Mouse (Mus musculus): ENCODE measurements at regions not wholly inside any gene's neighbourhood (a gene's known extent, or its start where the extent isn't known, plus 50 kb on each side); places are given as distances from the start of the nearest gene placed in this dataset.
A peak's percentile ranks its signal among the peaks of the same experiment; 100 is the strongest.

GRCm38 (mm10) chr13:28717404-28717803 lies 236.1 kb downstream of the Sox4 start:
- ATAC-seq: no peak
- Histone ChIP-seq H3K4me1 (ENCODE audit: control insufficient read depth, insufficient read depth, low read depth, low read length) (peaks cover 21% of the 10 kb centered on the region), H3K9me3 (ENCODE audit: control insufficient read depth, low read length) (no peaks in the 10 kb centered on the region), H3K27ac (ENCODE audit: low read depth, low read length) (no peak overlapping the region), H3K9ac (ENCODE audit: low read depth, low read length) (no peak overlapping the region), H3K4me3 (ENCODE audit: low read length) (no peak overlapping the region), H3K4me2 (ENCODE audit: low read length) (no peak overlapping the region), H3K36me3 (ENCODE audit: control insufficient read depth, insufficient read depth, low read length) (no peaks in the 10 kb centered on the region), H3K27me3 (replicated peaks; ENCODE audit: control insufficient read depth, insufficient read depth, low read length) (no peaks in the 10 kb centered on the region)
- WGBS: 87% methylated on average over 4 of the region's 4 CpGs

GRCm38 (mm10) chr13:28709966-28710365 lies 243.5 kb downstream of the Sox4 start:
- H3K27me3 ChIP-seq (replicated peaks; ENCODE audit: control insufficient read depth, insufficient read depth, low read length): no peaks in the 10 kb centered on the region
- H3K36me3 ChIP-seq (ENCODE audit: control insufficient read depth, insufficient read depth, low read length): no peaks in the 10 kb centered on the region
- no peaks in the 10 kb centered on the region for H3K9me3 ChIP-seq (ENCODE audit: control insufficient read depth, low read length)
- no peaks in the 10 kb centered on the region for H3K4me1 ChIP-seq (ENCODE audit: control insufficient read depth, insufficient read depth, low read depth, low read length)
- WGBS: 52% methylated on average over 7 of the region's 7 CpGs
- no peak overlapping the region for H3K4me2 ChIP-seq (ENCODE audit: low read length)
- H3K4me3 ChIP-seq (ENCODE audit: low read length): no peak overlapping the region
- ATAC-seq: no peak
- no peak overlapping the region for H3K9ac ChIP-seq (ENCODE audit: low read depth, low read length)
- H3K27ac ChIP-seq (ENCODE audit: low read depth, low read length): no peak overlapping the region

- H3K9me3 ChIP-seq (ENCODE audit: control insufficient read depth, low read length): no peaks in the 10 kb centered on the region
- no peak overlapping the region for H3K27ac ChIP-seq (ENCODE audit: low read depth, low read length)
- no peak overlapping the region for H3K9ac ChIP-seq (ENCODE audit: low read depth, low read length)
- no peak overlapping the region for H3K4me2 ChIP-seq (ENCODE audit: low read length)
- H3K36me3 ChIP-seq (ENCODE audit: control insufficient read depth, insufficient read depth, low read length): no peaks in the 10 kb centered on the region
- peaks cover 8% of the 10 kb centered on the region for H3K4me1 ChIP-seq (ENCODE audit: control insufficient read depth, insufficient read depth, low read depth, low read length)
- ATAC-seq: no peak
- no peaks in the 10 kb centered on the region for H3K27me3 ChIP-seq (replicated peaks; ENCODE audit: control insufficient read depth, insufficient read depth, low read length)
- WGBS: 58% methylated on average over 1 of the region's 1 CpGs
- no peak overlapping the region for H3K4me3 ChIP-seq (ENCODE audit: low read length)
Measured at GRCm38 (mm10) chr13:28701309-28701708, 252.2 kb downstream of the Sox4 start.

GRCm38 (mm10) chr13:28700081-28700480 lies 253.4 kb downstream of the Sox4 start:
- H3K9ac ChIP-seq (ENCODE audit: low read depth, low read length): no peak overlapping the region
- no peak for ATAC-seq
- no peaks in the 10 kb centered on the region for H3K36me3 ChIP-seq (ENCODE audit: control insufficient read depth, insufficient read depth, low read length)
- no peak overlapping the region for H3K27ac ChIP-seq (ENCODE audit: low read depth, low read length)
- H3K4me2 ChIP-seq (ENCODE audit: low read length): no peak overlapping the region
- WGBS: 79% methylated on average over 3 of the region's 3 CpGs
- H3K4me1 ChIP-seq (ENCODE audit: control insufficient read depth, insufficient read depth, low read depth, low read length): peaks cover 8% of the 10 kb centered on the region
- H3K27me3 ChIP-seq (replicated peaks; ENCODE audit: control insufficient read depth, insufficient read depth, low read length): no peaks in the 10 kb centered on the region
- H3K9me3 ChIP-seq (ENCODE audit: control insufficient read depth, low read length): no peaks in the 10 kb centered on the region
- H3K4me3 ChIP-seq (ENCODE audit: low read length): no peak overlapping the region

- no peak overlapping the region for H3K4me2 ChIP-seq (ENCODE audit: low read length)
- no peak overlapping the region for H3K4me3 ChIP-seq (ENCODE audit: low read length)
- WGBS: 93% methylated on average over 4 of the region's 4 CpGs
- no peaks in the 10 kb centered on the region for H3K27me3 ChIP-seq (replicated peaks; ENCODE audit: control insufficient read depth, insufficient read depth, low read length)
- H3K36me3 ChIP-seq (ENCODE audit: control insufficient read depth, insufficient read depth, low read length): no peaks in the 10 kb centered on the region
- no peak overlapping the region for H3K9ac ChIP-seq (ENCODE audit: low read depth, low read length)
- peaks cover 8% of the 10 kb centered on the region for H3K4me1 ChIP-seq (ENCODE audit: control insufficient read depth, insufficient read depth, low read depth, low read length)
- no peak overlapping the region for H3K27ac ChIP-seq (ENCODE audit: low read depth, low read length)
- no peaks in the 10 kb centered on the region for H3K9me3 ChIP-seq (ENCODE audit: control insufficient read depth, low read length)
- ATAC-seq: no peak
Measured at GRCm38 (mm10) chr13:28699490-28700032, 254.0 kb downstream of the Sox4 start.

- whole genome bisulfite sequencing: 27% methylated on average over 12 of the region's 12 CpGs
- no peaks in the 10 kb centered on the region for H3K36me3 ChIP-seq (ENCODE audit: control insufficient read depth, insufficient read depth, low read length)
- 0 out of 2 replicates have a peak overlapping the region, but pooled peaks have one; percentile 4 for H3K4me2 ChIP-seq (ENCODE audit: low read length)
- no peak overlapping the region for H3K4me3 ChIP-seq (ENCODE audit: low read length)
- ATAC-seq: peak; percentile 46; the same call in 1 of the 2 replicates
- H3K4me1 ChIP-seq (ENCODE audit: control insufficient read depth, insufficient read depth, low read depth, low read length): peaks cover 8% of the 10 kb centered on the region
- no peaks in the 10 kb centered on the region for H3K9me3 ChIP-seq (ENCODE audit: control insufficient read depth, low read length)
- H3K9ac ChIP-seq (ENCODE audit: low read depth, low read length): 0 out of 2 replicates have a peak overlapping the region, but pooled peaks have one; percentile 26
- H3K27me3 ChIP-seq (replicated peaks; ENCODE audit: control insufficient read depth, insufficient read depth, low read length): no peaks in the 10 kb centered on the region
- H3K27ac ChIP-seq (ENCODE audit: low read depth, low read length): no peak overlapping the region; the same call in 1 of the 2 replicates
Measured at GRCm38 (mm10) chr13:28697796-28698678, 255.5 kb downstream of the Sox4 start.

- Histone ChIP-seq H3K4me3 (ENCODE audit: low read length) (no peak overlapping the region), H3K36me3 (ENCODE audit: control insufficient read depth, insufficient read depth, low read length) (no peaks in the 10 kb centered on the region), H3K9ac (ENCODE audit: low read depth, low read length) (no peak overlapping the region), H3K27ac (ENCODE audit: low read depth, low read length) (no peak overlapping the region), H3K4me1 (ENCODE audit: control insufficient read depth, insufficient read depth, low read depth, low read length) (peaks cover 8% of the 10 kb centered on the region), H3K27me3 (replicated peaks; ENCODE audit: control insufficient read depth, insufficient read depth, low read length) (no peaks in the 10 kb centered on the region), H3K9me3 (ENCODE audit: control insufficient read depth, low read length) (no peaks in the 10 kb centered on the region), H3K4me2 (ENCODE audit: low read length) (no peak overlapping the region)
- WGBS: 49% methylated on average over 4 of the region's 4 CpGs
- ATAC-seq: no peak
Measured at GRCm38 (mm10) chr13:28693078-28693477, 260.4 kb downstream of the Sox4 start.

GRCm38 (mm10) chr13:28692587-28692986 lies 260.9 kb downstream of the Sox4 start:
- Histone ChIP-seq H3K4me1 (ENCODE audit: control insufficient read depth, insufficient read depth, low read depth, low read length) (peaks cover 3% of the 10 kb centered on the region; the same call in 1 of the 2 replicates), H3K9ac (ENCODE audit: low read depth, low read length) (no peak overlapping the region), H3K27me3 (replicated peaks; ENCODE audit: control insufficient read depth, insufficient read depth, low read length) (no peaks in the 10 kb centered on the region), H3K9me3 (ENCODE audit: control insufficient read depth, low read length) (no peaks in the 10 kb centered on the region), H3K4me2 (ENCODE audit: low read length) (no peak overlapping the region), H3K27ac (ENCODE audit: low read depth, low read length) (no peak overlapping the region), H3K4me3 (ENCODE audit: low read length) (no peak overlapping the region), H3K36me3 (ENCODE audit: control insufficient read depth, insufficient read depth, low read length) (no peaks in the 10 kb centered on the region)
- 63% methylated on average over 5 of the region's 5 CpGs for WGBS
- no peak for ATAC-seq

GRCm38 (mm10) chr13:28690511-28691160 lies 262.9 kb downstream of the Sox4 start:
- Histone ChIP-seq H3K36me3 (ENCODE audit: control insufficient read depth, insufficient read depth, low read length) (no peaks in the 10 kb centered on the region), H3K4me3 (ENCODE audit: low read length) (no peak overlapping the region), H3K9me3 (ENCODE audit: control insufficient read depth, low read length) (no peaks in the 10 kb centered on the region), H3K4me1 (ENCODE audit: control insufficient read depth, insufficient read depth, low read depth, low read length) (peaks cover 3% of the 10 kb centered on the region; the same call in 1 of the 2 replicates), H3K27me3 (replicated peaks; ENCODE audit: control insufficient read depth, insufficient read depth, low read length) (no peaks in the 10 kb centered on the region), H3K4me2 (ENCODE audit: low read length) (no peak overlapping the region), H3K27ac (ENCODE audit: low read depth, low read length) (no peak overlapping the region), H3K9ac (ENCODE audit: low read depth, low read length) (no peak overlapping the region)
- WGBS: 69% methylated on average over 5 of the region's 5 CpGs
- ATAC-seq: 0 out of 2 replicates have a peak, but pooled peaks have one; percentile 38
